Mouse (Mus musculus) frontal cortex, postnatal 36 days (tissue): Measurements from ENCODE around the gene Fam102b.

ENCODE experiments used
- DNase-seq, 2 experiments: peaks; one replicate each; pipeline ENCODE4 v3.0.0; 2022; ENCODE audit warnings: low spot score in 2 of 2

The Fam102b gene

GRCm38 (mm10) chr3:109027515-109027987, at the start of gene Fam102b:
Gene Fam102b (minus strand): TSS chr3:109027607.
- DNase-seq, result peak; percentile 82

GRCm38 (mm10) chr3:109062989-109063388, 35.6 kb upstream of the Fam102b start:
- DNase-seq, result peak; percentile 12 to 37

DNA sequence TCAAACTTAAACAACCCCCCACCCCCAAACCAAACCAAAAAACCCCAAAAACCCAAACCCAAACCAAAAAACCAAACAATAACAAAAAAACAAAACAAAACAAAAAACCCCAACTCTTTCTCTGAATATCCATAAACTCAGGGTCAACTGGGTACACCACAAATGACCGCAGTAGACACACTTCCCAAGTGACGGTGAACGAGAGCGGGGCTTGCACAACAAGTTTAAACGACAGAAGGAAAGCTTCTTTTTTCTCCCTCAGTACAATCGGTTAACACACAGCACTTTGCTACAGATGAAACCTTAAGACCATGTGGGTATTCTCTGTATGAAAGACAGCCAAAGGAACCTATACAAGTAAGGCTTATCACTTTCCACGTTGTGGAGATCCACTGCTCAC, 35.0 kb upstream of the Fam102b start:
- no peak for DNase-seq

DNA sequence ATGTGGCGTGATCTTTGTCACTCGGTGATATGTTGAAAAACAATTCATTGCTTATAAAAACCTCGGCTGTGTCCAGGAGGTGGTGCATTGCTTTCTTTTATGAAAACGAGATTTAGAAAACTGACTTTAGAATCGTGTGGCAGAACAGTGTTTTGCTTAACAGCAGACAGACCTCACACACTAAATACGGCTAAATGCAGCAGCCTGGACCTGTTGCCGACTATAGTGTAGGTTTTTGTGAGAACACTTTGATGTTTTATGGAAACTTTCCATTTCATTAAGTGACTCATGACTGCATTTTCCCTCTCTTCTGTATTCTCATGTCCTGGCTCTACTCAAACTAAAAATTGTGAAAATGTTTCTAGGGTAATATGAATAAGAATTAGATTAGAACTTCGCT, 32.5 kb upstream of the Fam102b start:
- DNase-seq, result peak; percentile 8 to 38

- no peak for DNase-seq
These were observed 24.5 kb upstream of the Fam102b start for GRCm38 (mm10) chr3:109051946-109052331.

DNA sequence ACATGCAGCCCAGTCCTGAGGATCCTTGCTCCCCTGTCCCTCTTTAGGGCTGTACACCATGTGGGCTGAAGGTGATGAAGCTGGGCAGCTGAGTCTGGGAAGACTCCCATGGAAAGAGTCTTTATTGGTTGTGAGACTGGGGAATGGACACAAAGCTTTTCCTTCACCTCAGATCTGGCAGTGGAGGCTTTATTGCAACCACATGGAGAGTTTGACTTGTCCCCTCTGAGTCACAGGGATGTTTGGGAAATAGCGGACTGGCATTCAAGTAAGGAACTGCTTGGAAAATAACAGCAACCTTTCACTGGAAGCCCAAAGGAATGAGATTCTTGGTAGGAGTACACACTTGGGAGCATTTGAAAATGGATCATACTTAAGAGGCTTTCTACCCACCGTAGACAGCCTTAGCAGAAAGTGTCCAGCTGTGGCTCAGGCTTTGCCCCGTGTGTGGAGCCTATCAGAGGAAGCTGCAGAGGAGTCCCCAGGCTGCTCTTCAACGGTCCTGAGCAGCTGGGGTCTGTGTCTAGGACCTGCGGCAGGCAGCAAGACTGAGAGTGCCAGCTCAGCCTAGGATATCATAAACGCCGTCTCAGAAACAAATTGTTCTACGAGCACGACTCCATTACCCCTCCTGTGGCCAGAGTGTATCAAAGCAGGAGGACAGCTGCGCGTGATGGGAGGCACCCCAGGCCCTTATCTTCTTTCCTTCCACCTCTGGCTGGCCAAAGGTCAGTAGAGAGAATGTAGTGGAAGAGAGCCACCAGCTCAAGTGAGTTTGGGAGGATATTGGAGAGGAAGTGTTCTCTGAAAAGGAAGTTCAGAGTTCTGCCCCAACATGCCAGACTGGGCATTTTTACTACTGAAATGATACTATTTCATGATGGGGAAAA, 23.9 kb upstream of the Fam102b start:
- no peak for DNase-seq

- DNase-seq, result no peak
These were observed 20.4 kb upstream of the Fam102b start for GRCm38 (mm10) chr3:109047707-109048283.

DNA sequence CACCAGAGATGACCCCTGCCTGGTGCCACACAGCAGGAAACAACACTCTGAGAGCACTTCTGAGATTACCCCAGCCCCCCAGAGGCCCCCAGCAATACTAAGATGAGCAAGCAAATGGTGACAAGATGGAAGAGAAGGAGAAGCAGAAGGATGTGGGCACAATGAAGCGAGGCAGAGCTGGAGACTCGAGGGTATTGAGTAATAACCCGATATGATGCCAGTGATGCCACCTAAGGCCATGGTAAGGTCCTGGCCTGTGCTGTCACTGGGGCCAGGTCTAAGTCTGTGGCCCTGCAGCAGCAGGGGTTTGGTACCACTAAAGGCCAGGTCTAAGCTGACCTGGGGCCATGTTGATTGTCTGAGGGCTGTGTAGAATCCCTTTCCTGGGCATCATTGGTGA, 19.0 kb upstream of the Fam102b start:
- no peak for DNase-seq

DNA sequence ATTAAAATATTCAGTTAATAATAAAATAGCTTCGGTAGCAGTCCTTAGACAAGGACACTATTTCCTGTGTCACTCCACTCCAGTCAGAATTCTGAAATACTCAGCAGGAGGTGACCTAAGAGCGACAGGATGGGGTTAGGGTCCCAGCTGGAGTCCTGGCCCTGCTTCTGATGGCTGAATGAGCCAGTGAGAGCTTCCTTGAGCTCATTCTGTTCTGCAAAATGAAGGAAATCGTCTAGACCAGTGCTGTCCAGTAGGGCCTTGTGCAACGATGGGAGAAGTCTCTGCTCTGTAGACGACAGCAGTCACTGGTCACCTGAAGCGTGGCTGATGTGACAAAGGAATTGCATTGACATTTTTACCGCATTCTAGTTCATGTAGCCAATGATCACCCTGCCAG, 16.0 kb upstream of the Fam102b start:
- DNase-seq, result no peak

- DNase-seq, result no peak
These were observed 13.5 kb upstream of the Fam102b start for GRCm38 (mm10) chr3:109040908-109041307.

- DNase-seq, result no peak
These were observed 7.0 kb upstream of the Fam102b start for GRCm38 (mm10) chr3:109034411-109034810.

DNA sequence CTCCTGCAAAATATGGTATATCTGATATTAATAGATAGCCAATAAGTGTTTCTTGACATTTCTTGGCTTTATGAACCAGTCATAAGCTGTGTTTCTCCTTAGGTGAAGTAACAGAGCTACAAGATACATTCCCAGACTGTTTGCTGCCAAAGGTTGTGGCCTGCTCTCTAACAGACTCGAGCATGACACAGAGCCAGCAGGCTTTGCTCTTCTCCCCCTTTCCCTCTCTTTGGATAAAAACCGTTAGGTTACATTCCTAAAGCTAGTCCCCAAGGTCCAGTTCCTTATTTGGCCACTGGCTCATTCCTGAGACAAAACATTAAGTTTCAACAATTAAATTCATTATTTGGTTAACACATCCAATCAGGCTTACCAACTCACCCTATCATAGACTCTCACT, 4.9 kb upstream of the Fam102b start:
- DNase-seq, result no peak

DNA sequence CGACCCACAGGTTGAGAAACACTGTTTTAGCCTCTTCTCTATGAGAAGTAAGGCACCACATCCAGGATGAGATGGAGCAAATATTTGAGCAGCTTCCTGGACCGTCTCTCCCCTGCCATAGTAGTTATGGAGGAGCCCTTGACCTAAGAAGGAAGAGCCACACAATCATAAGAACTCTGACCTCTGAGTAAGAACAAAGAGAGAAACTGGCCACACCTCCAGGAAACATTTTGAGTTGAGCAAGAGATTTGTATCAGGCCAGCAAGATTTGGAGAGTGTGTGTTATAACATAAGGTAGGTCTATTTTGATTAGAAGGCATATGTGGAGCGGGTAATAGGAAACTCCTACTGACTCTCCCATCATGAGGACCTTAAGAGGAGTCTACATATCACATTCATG, 4.2 kb upstream of the Fam102b start:
- no peak for DNase-seq

DNA sequence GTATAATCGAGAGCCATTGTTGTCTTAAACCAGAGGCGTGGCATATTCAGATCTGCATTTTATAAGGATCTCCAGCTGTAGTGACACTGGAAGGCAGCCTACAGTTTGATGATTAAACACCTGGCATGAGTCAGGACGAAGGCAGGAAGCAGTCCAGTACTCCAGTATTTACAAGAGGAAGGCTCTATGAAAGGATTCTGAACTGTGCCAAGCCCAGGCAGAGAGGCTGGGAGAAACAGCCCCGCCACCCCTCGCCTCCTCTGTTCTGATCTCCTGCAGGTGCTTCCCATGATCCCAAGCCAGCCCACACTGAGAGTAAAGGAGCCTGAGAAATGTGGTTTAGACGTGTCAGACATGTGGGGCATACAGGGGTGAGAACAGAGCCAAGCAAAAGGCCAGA, 3.4 kb upstream of the Fam102b start:
- no peak for DNase-seq

DNA sequence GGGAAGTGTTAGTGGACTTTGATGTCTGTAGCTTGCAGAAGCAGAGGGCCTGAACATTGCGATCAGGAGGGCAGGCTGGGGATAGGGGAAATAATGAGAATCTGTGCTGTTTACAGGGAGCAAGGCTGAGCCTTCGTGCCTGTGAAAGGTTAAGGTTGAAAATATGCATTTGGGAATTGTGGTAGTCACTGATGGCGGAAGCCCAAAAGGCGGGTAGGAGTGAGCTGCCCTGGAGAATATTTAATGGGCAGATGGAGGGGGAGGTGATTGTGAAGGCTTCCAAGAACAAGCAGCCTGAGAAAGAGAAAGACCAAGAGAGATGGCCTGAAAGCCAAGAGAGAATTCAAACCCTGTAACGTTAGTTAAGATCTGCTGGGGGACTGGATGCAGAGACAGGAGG, 2.3 kb upstream of the Fam102b start:
- no peak for DNase-seq

DNA sequence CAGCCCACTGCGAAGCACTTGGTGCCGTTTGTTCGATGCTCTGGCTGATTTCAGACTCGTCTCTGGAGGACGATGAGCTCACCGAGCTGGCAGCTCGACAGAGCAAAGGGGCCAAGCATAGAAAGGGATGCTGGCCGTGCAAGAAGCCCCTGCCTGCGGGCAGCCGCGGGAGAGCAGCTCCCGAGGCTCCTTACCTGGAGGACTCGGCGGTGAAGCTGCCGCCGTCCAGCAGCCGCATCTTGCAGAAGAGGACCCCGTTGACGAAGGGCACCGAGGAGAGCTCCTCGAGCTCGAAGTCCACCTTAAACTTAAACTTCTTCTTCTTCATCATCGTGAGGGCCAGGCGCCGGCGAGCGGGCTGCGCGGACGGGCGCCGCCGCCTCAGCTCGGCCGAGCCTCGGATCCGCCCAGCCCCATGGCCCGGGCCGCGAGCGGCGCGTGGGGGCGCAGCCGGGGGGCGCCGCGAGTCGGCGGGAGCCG, 376 bp downstream of the Fam102b start:
- DNase-seq, result peak; percentile 11 to 31

GRCm38 (mm10) chr3:109026462-109026990, 881 bp downstream of the Fam102b start:
- peak in 1 of 2 experiments; percentile 10 for DNase-seq

GRCm38 (mm10) chr3:109025579-109025978, 1.8 kb downstream of the Fam102b start:
- peak; percentile 58 to 74 for DNase-seq

- DNase-seq, result no peak
These were observed 4.3 kb downstream of the Fam102b start for GRCm38 (mm10) chr3:109023066-109023465.

- DNase-seq, result no peak
These were observed 5.5 kb downstream of the Fam102b start for GRCm38 (mm10) chr3:109021720-109022516.

DNA sequence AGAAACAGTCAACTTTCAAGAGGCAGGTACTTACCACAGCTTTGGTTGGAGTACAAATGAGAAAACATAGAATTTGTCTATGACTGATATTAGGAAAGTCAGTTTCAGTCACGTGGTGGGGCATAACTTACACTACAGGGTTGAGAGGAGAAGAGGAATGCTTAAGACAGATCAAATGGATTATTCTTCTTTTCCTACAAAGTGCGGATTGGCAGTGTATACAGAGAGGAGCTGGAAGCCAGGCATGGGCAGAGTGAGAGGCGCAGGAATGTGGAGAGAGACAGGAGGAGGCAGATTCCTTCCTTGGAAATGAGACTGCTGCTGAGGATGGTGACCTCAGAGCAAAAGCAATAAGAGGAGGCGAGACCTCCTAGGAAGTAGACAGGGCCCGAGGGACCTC, 9.1 kb downstream of the Fam102b start:
- no peak for DNase-seq

DNA sequence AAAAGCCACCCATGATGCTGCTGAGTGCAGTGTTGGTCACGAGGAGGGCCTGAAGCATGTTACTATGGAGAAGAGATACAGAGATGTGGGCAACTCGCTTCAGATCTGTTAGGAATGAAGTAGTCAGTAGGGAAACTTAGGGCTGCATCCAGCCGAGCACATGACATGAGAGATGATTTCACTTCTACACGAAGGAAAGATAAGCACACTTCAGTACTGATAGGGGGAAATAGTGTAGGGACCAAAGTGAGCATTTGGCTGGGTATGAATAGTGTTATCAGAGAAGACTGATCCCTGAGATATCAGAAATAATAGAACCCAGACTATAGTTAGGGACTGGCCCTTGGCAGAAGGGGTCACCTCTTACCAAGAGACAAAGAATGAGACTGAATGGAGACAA, 14.8 kb downstream of the Fam102b start:
- no peak for DNase-seq
